1 mouse cellular context compared by ENCODE assay signal in genomic region chr3:127507878-127508783, GRCm38 (mm10).
TF ChIP-seq lines count a peak whose summit lies in the region.

No protein-coding gene starts in this region.

TF ChIP-seq in MEL, 35 proteins besides CTCF, POLR2A, EP300 and RAD21 (continued from another document):
- TF ChIP-seq ETS1 (IDR thresholded peaks at IDR 0.05; ENCODE audit: low read depth, low read length) (peak; percentile 11; the same call in 1 of the 2 replicates), GATA1 (IDR thresholded peaks at IDR 0.05; ENCODE audit: low read depth, low read length) (no peak; the same call in 1 of the 2 replicates), HCFC1 (IDR thresholded peaks at IDR 0.05; ENCODE audit: low read depth, low read length) (no peak), MXI1 (IDR thresholded peaks at IDR 0.05; ENCODE audit: low read depth, low read length) (no peak), CHD1 (IDR thresholded peaks at IDR 0.05; ENCODE audit: low read depth, low read length) (no peak), ZNF384 (IDR thresholded peaks at IDR 0.05; ENCODE audit: low read depth, low read length) (no peak), TAL1 (IDR thresholded peaks at IDR 0.05; ENCODE audit: low read length) (peak; percentile 44), NELFE (IDR thresholded peaks at IDR 0.05; ENCODE audit: low read depth, low read length) (no peak), MAX (IDR thresholded peaks at IDR 0.05; ENCODE audit: low read length) (no peak), ZMIZ1 (IDR thresholded peaks at IDR 0.05; ENCODE audit: low read depth, low read length) (no peak), TCF12 (IDR thresholded peaks at IDR 0.05; ENCODE audit: low read depth, low read length) (peak; percentile 84), SMC3 (IDR thresholded peaks at IDR 0.05; ENCODE audit: low read depth, low read length) (no peak), ZKSCAN1 (IDR thresholded peaks at IDR 0.05; ENCODE audit: low read depth, low read length) (no peak), RCOR1 (IDR thresholded peaks at IDR 0.05; ENCODE audit: low read depth, low read length) (peak; percentile 44; the same call in 1 of the 2 replicates), POLR2AphosphoS5 (IDR thresholded peaks at IDR 0.05; ENCODE audit: borderline replicate concordance, low read depth, low read length) (no peak), JUND (IDR thresholded peaks at IDR 0.05; ENCODE audit: low read depth, low read length) (no peak), USF1 (IDR thresholded peaks at IDR 0.05; ENCODE audit: low read depth, low read length) (no peak), E2F4 (IDR thresholded peaks at IDR 0.05; ENCODE audit: borderline replicate concordance, low read depth, low read length) (no peak), TBP (IDR thresholded peaks at IDR 0.05; ENCODE audit: low read depth, low read length) (no peak), SIN3A (IDR thresholded peaks at IDR 0.05; ENCODE audit: low read length) (no peak), MAFK (IDR thresholded peaks at IDR 0.05; ENCODE audit: borderline replicate concordance, low read depth, low read length) (no peak), ZC3H11A (IDR thresholded peaks at IDR 0.05; ENCODE audit: low read depth, low read length) (no peak), MAZ (IDR thresholded peaks at IDR 0.05; ENCODE audit: low read depth, low read length) (no peak), UBTF (IDR thresholded peaks at IDR 0.05; ENCODE audit: borderline replicate concordance, insufficient read depth, low read depth, low read length) (no peak), CHD2 (IDR thresholded peaks at IDR 0.05; ENCODE audit: low read length) (no peak)
